Mouse (Mus musculus) erythroblast, embryonic 14.5 days (primary cell): Measurements from ENCODE around the gene Derl2. TPM values are rescaled to one million over a fixed set of nuclear protein-coding genes. Genes with fewer than 3 reads are reported as not detected.

ENCODE experiments used
- H3K27me3 ChIP-seq: 2 replicates; pipeline ENCODE4 v1.6.1; 2012; ENCODE audit warnings: inconsistent platforms; ENCODE audit not compliant: control insufficient read depth
- H3K36me3 ChIP-seq: 2 replicates; pipeline ENCODE4 v1.6.1; 2012; ENCODE audit warnings: mild to moderate bottlenecking, inconsistent platforms; ENCODE audit not compliant: control insufficient read depth
- H3K4me1 ChIP-seq: 2 replicates; pipeline ENCODE4 v1.6.1; 2012; ENCODE audit warnings: inconsistent platforms; ENCODE audit not compliant: control insufficient read depth
- H3K4me3 ChIP-seq: replicated peaks from 2 replicates; pipeline ENCODE3; 2012; ENCODE audit warnings: moderate library complexity, mild to moderate bottlenecking, inconsistent platforms
- H3K9me3 ChIP-seq: 2 replicates; pipeline ENCODE4 v1.6.1; 2012; ENCODE audit warnings: low read length, inconsistent platforms, mixed read lengths; ENCODE audit not compliant: control insufficient read depth
- GATA1 ChIP-seq: IDR thresholded peaks from 2 replicates; pipeline ENCODE4 v1.6.1; 2012; ENCODE audit warnings: low read length, inconsistent platforms, mixed read lengths
- TAL1 ChIP-seq: IDR thresholded peaks from 3 replicates; pipeline ENCODE4 v1.6.1; 2012; ENCODE audit warnings: low read length, inconsistent platforms, mixed read lengths
- polyA plus RNA-seq: library from polyadenylated mRNA; stranded (reverse); fragments of >175 nt; gene quantifications from 2 replicates; pipeline ENCODE4 v1.2.3, GENCODE M21; 2012

Derl2 gene
- polyA plus RNA-seq, 1 experiment, result 3.1 TPM

DNA sequence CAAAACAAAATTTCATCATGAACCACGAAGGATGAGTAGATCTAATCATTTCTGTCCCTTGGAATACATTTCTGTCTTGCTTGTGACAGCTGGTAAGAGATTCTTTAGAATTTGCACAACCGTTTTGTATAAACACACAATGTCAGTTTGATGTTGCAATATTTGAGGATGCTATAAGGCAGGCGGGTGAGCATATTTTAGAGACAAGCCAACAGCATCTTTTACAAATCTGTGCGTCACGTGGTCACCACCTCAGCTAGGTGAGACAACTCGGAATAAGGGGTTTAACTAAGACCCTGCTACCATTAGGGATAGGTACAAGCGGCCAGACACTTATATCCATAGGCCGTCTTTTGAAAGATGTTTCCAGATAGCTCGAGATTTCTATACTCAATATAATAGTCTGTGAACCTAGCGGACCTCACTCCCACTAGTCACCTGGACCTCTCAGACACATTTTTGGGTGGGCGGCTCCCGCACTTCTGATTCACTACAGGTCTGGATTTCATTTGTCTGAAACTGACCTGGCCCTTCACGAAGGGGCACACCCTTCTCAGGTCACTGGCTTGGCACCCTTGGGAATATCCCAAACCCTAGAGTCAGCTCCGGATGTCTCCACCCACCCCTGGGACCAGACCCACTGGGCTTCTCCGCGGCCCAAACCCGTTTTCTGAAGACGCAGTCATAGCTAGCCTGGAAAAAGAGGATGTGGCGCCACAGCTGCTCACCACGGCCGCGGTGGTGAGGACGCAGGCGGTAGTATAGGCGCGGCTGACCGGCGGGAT, 1.0 kb downstream of the Derl2 start:
- Histone ChIP-seq H3K9me3 (no peaks in the 10 kb centered on the region), H3K27me3 (no peaks in the 10 kb centered on the region), H3K4me1 (peaks cover 50% of the 10 kb centered on the region), H3K36me3 (peaks cover 56% of the 10 kb centered on the region), H3K4me3 (peak overlapping the region; percentile 93)
- TF ChIP-seq GATA1 (no peak), TAL1 (no peak)

DNA sequence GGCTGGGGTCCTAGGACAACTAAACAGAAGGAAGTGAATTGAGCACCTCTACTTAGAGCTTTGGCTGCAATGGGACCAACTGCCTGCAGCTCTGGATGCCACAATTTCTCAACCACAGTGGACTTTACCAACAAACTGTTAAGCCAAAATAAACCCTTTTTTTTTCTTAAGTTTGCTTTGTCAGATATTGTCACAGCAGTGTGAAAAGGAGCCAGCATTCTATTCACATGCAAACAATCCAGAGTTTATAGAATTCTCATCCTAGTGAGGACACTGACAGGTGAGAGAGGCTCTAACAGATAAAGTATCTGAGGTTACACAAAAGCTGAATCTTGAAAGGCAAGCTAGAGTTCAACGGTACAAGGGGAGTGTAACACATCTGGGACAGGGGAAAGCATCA, 2.6 kb downstream of the Derl2 start:
- Histone ChIP-seq H3K4me3 (no peak overlapping the region), H3K9me3 (no peaks in the 10 kb centered on the region), H3K36me3 (peaks cover 54% of the 10 kb centered on the region), H3K27me3 (no peaks in the 10 kb centered on the region), H3K4me1 (peaks cover 40% of the 10 kb centered on the region)
- no peak for TF ChIP-seq GATA1

DNA sequence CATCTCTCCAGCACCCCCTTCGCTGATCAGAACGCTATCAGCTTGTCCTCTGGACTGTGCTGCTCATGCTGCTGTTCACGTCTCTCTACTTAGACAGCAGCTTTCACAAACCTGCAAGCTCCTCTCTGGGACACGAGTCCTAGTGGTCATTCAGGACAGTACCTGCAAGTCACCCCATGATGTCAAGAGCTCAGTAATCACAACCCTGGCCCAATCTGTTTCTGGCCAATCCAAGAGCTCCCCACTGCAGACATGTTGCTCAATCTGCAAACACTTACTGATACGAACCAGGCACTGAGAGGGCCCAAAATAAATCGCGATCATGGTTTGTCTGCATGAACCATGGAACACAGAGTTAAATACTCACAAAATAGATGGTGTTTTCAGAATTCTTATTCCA, 6.9 kb downstream of the Derl2 start:
- no peaks in the 10 kb centered on the region for H3K27me3 ChIP-seq
- no peak overlapping the region for H3K4me3 ChIP-seq
- H3K9me3 ChIP-seq, result no peaks in the 10 kb centered on the region
- TF ChIP-seq TAL1, result no peak
- no peak for TF ChIP-seq GATA1
- H3K4me1 ChIP-seq, result peaks cover 17% of the 10 kb centered on the region
- H3K36me3 ChIP-seq, result peaks cover 75% of the 10 kb centered on the region

DNA sequence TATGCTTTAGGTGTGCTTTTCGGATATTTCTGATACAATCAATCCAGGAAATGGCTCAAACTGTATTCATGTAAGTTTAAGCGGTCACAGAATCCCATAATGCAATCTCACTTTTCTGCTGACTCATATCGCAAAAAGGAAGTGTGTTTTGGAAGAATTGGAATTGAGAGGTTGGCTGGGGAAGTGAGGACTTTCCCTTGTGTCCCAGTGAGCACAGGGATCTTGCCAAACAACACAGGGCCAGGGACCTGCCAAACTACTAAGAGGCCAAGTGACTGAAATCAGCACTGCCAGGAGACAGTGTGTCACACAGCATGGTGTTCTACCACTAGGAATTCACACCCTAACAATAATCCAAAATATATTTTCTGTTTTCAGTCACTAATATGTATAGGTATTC, 11.3 kb downstream of the Derl2 start:
- H3K36me3 ChIP-seq, result peaks cover 58% of the 10 kb centered on the region
- no peaks in the 10 kb centered on the region for H3K27me3 ChIP-seq
- peaks cover 20% of the 10 kb centered on the region for H3K4me1 ChIP-seq
- TF ChIP-seq TAL1, result no peak
- TF ChIP-seq GATA1, result no peak
- no peak overlapping the region for H3K4me3 ChIP-seq
- H3K9me3 ChIP-seq, result no peaks in the 10 kb centered on the region

DNA sequence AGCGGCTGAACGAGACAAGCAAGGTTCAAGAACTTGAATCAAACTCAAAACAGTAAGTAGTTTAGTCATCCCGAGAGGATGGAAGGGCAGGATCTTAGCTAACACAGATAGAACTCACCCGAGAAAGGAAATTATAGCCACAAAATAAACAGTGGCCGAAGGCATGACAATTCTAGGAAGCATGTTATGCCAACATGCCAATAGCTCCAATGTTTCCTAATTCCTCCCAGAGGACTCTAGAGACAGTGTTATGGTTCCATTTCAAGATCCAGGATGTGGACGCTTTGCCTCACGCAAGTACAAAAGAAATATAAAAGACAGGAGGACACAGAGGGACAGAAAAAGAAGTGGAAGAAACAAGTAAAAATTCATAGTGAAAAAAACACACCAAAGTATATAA, 11.8 kb downstream of the Derl2 start:
- TF ChIP-seq TAL1 (no peak), GATA1 (no peak)
- Histone ChIP-seq H3K4me1 (peaks cover 25% of the 10 kb centered on the region), H3K36me3 (peaks cover 55% of the 10 kb centered on the region)

DNA sequence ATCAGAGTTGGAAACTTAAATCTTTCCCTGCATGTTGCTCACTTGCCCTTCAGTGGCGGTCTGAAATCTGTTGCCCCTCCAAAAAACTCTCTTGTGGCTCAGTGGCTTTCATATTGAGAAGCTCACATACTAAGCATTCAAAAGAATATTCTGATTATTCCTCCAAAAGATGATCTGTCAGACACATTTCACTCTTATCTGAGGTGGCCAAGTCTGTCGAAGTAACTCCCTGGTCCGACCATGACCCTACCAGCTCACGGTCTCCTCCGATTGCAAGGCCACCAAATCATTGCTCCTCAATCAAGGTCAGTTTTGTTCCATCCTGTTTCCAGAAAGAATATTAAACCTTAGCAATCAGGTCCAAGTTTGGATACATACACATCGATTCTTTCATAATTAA, 12.6 kb downstream of the Derl2 start:
- Histone ChIP-seq H3K4me3 (no peak overlapping the region), H3K27me3 (no peaks in the 10 kb centered on the region), H3K4me1 (peaks cover 32% of the 10 kb centered on the region), H3K9me3 (no peaks in the 10 kb centered on the region), H3K36me3 (peaks cover 47% of the 10 kb centered on the region)
- TF ChIP-seq TAL1 (no peak), GATA1 (no peak)

More for the DNA sequence above, 11.8 kb downstream of the Derl2 start:
- no peaks in the 10 kb centered on the region for H3K9me3 ChIP-seq
- no peaks in the 10 kb centered on the region for H3K27me3 ChIP-seq
- no peak overlapping the region for H3K4me3 ChIP-seq

DNA sequence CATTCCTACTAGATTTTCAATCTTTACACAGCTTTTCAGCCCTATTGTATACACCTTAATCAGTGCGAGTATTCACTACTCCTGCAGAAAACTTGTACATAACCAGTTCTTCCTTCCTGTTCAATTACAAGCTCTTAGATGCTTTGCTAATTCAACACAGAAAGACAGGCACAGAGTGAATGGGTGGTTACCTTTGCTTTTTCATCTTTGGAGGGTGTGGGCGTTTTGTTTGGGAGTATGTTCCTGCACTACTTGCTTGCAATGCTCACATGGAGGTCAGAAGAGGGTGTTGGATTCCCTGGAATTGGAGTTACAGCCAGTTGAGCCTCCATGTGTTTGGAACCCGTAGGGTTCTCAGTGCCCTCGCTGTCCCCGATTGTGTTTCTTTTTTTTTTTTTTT, 14.6 kb downstream of the Derl2 start:
- H3K36me3 ChIP-seq, result peaks cover 38% of the 10 kb centered on the region
- TF ChIP-seq GATA1 (no peak), TAL1 (no peak)
- no peaks in the 10 kb centered on the region for H3K27me3 ChIP-seq
- H3K4me3 ChIP-seq, result peak overlapping the region; percentile 90
- H3K4me1 ChIP-seq, result peaks cover 34% of the 10 kb centered on the region
- H3K9me3 ChIP-seq, result no peaks in the 10 kb centered on the region

DNA sequence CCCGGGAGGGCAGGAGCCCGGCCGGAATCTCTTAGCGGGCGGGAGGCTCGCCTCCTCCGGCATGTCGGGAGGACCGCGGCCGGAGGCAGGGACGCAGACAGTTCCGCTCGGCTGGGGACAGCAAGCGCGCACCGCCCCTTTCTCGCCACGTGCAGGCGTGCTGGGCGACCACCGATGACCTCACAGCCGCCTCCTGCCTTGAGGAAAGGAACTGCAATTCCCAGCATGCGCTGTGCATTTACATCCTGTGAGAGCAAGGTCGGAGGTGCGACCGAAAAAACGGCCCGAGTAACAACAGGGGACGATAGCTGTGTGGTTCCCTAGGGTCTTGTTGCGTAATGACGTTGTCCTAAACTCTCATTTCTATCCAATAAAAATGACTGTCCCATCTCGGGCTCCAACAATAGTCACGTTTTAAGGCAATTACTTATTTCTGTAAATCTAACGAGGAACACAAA, 15.3 kb downstream of the Derl2 start, which contains the start of gene Dhx33:
Gene Dhx33 (minus strand): TSS at position 122 of the 458 bp plus-strand sequence.
- TF ChIP-seq TAL1, result no peak
- no peak for TF ChIP-seq GATA1
- peaks cover 38% of the 10 kb centered on the region for H3K36me3 ChIP-seq
- peaks cover 34% of the 10 kb centered on the region for H3K4me1 ChIP-seq
- H3K4me3 ChIP-seq, result peak within 1 kb of the TSS; percentile 90
- H3K9me3 ChIP-seq, result no peaks in the 10 kb centered on the region
- H3K27me3 ChIP-seq, result no peaks in the 10 kb centered on the region

DNA sequence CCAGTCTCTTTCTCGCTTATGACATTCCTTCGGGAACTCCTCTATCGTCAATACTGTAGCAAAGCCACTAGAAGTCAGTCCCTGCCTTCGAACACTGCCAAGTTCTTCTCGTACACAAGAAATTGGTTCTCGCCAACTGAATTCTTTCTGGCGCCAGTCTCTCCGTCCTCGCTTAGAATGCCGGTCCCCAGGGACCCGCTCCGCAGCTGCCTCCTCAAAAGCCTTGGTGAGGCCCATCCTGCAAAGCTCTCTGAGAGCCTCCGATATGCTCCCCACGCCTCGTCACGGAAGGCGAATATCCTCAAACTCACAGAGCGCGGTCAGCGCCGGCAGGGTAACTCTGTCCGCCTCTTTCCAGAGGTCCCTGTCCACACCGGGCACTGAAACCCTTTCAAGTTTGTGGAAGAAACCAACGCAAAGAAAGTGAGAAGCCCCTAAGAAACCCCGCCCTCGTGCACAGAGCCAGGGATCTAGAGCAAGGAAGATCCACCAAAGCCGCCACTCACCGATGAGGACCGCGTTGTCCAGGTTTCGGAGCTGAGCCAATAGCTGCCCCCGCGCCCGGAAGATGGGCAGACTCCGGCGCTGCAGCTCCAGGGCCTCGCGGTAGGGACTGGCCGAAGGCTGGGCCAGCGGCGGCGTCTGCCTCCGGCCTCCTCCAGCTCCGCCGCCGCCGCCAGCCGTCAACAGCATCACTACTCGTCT, 15.9 kb downstream of the Derl2 start:
- Histone ChIP-seq H3K36me3 (peaks cover 36% of the 10 kb centered on the region), H3K9me3 (no peaks in the 10 kb centered on the region), H3K4me3 (peak overlapping the region; percentile 90), H3K4me1 (peaks cover 29% of the 10 kb centered on the region), H3K27me3 (no peaks in the 10 kb centered on the region)
- TF ChIP-seq GATA1 (no peak), TAL1 (no peak)
